Comparison of ENCODE assay signal across 8 mouse cellular contexts in genomic region chr12:59131578-59131946, GRCm38 (mm10). TPM values are rescaled to one million over a fixed set of nuclear protein-coding genes. Genes with fewer than 3 reads are reported as not detected.
A peak's percentile ranks its signal among the peaks of the same experiment; 100 is the strongest.
DNase-seq lines count a peak whose midpoint lies in the region; ATAC-seq and TF ChIP-seq lines count a peak whose summit lies in the region.

No protein-coding gene starts in this region.

- peak overlapping the region; percentile 79 for H3K4me2 ChIP-seq in heart, embryonic 13.5 days
- H3K4me2 ChIP-seq in forebrain, embryonic 16.5 days (ENCODE audit: low read length) = peak overlapping the region; percentile 73
- peak overlapping the region; percentile 99 for H3K4me2 ChIP-seq in liver, embryonic 15.5 days
- peak overlapping the region; percentile 65 for H3K4me2 ChIP-seq in stomach, embryonic 16.5 days (ENCODE audit: low read depth, low read length)

- H3K36me3 ChIP-seq in heart, embryonic 13.5 days = peaks cover 6% of the 10 kb centered on the region
- H3K36me3 ChIP-seq in forebrain, embryonic 16.5 days (ENCODE audit: control insufficient read depth, insufficient read depth) = no peaks in the 10 kb centered on the region
- H3K36me3 ChIP-seq in liver, embryonic 15.5 days (replicated peaks) = peaks cover 4% of the 10 kb centered on the region; the same call in 1 of the 2 replicates
- H3K36me3 ChIP-seq in stomach, embryonic 16.5 days (ENCODE audit: control insufficient read depth, insufficient read depth, low read length) = no peaks in the 10 kb centered on the region

- H3K9ac ChIP-seq in heart, embryonic 13.5 days = peak overlapping the region; percentile 97
- H3K9ac ChIP-seq in forebrain, embryonic 16.5 days (replicated peaks; ENCODE audit: low read depth, low read length) = peak overlapping the region; percentile 83
- H3K9ac ChIP-seq in liver, embryonic 15.5 days = peak overlapping the region; percentile 93
- H3K9ac ChIP-seq in stomach, embryonic 16.5 days (ENCODE audit: low read length) = peak overlapping the region; percentile 98

- WGBS in heart, embryonic 13.5 days = under 1% methylated on average over 30 of the region's 30 CpGs
- under 1% methylated on average over 30 of the region's 30 CpGs for WGBS in forebrain, embryonic 16.5 days
- 0% methylated on average over 30 of the region's 30 CpGs for WGBS in liver, embryonic 15.5 days (ENCODE audit: insufficient replicate concordance)
- WGBS in stomach, embryonic 16.5 days = under 1% methylated on average over 30 of the region's 30 CpGs

- DNase-seq in heart, postnatal 14 days = no peak
- DNase-seq in Patski (ENCODE audit: low read depth, low spot score) = no peak
- no peak for DNase-seq in right cerebral cortex, adult 18-20 months
- DNase-seq in gastrocnemius, adult 8-10 months (ENCODE audit: low spot score in 2 of 2) = no peak

- CTCF ChIA-PET in Patski (lab: Charles Lee) = interaction anchor here (0.8 kb wide), 1 partner anchor 39 kb away, joined by 3 read pairs; no protein-coding TSS in a partner anchor

- ATAC-seq in heart, embryonic 13.5 days (ENCODE audit: extremely low read depth, insufficient number of reproducible peaks, low FRiP score, low TSS enrichment) = no peak
- ATAC-seq in Patski = peak; percentile 34
- peak; percentile 61 for ATAC-seq in forebrain, embryonic 16.5 days
- ATAC-seq in liver, embryonic 15.5 days (ENCODE audit: insufficient read depth) = peak; percentile 6
- ATAC-seq in stomach, embryonic 16.5 days (ENCODE audit: insufficient read depth, low FRiP score) = no peak; the same call in 1 of the 2 replicates

- H3K27ac ChIP-seq in heart, embryonic 13.5 days (replicated peaks) = peak overlapping the region; percentile 95
- H3K27ac ChIP-seq in forebrain, embryonic 16.5 days (ENCODE audit: low read length) = peak overlapping the region; percentile 87
- H3K27ac ChIP-seq in liver, embryonic 15.5 days (replicated peaks) = peak overlapping the region; percentile 94
- H3K27ac ChIP-seq in stomach, embryonic 16.5 days (ENCODE audit: low read length) = peak overlapping the region; percentile 96

- intact Hi-C loops in heart, postnatal 14 days (cut with DNase I) = loop anchor here (2.0 kb wide), 3 partner anchors 71 to 121 kb away; partner anchors contain the start of genes Fbxo33 and Trappc6b

- H3K4me3 ChIP-seq in heart, embryonic 13.5 days = peak overlapping the region; percentile 92
- H3K4me3 ChIP-seq in forebrain, embryonic 16.5 days (replicated peaks; ENCODE audit: low read length) = peak overlapping the region; percentile 61
- peak overlapping the region; percentile 93 for H3K4me3 ChIP-seq in liver, embryonic 15.5 days (replicated peaks)
- H3K4me3 ChIP-seq in stomach, embryonic 16.5 days (replicated peaks; ENCODE audit: low read length) = peak overlapping the region; percentile 89

- no peak for TF ChIP-seq CTCF in Patski (IDR thresholded peaks at IDR 0.05)

- peaks cover 40% of the 10 kb centered on the region for H3K4me1 ChIP-seq in heart, embryonic 13.5 days
- H3K4me1 ChIP-seq in forebrain, embryonic 16.5 days (replicated peaks; ENCODE audit: control insufficient read depth, insufficient read depth, low read length) = peaks cover 19% of the 10 kb centered on the region
- peaks cover 59% of the 10 kb centered on the region for H3K4me1 ChIP-seq in liver, embryonic 15.5 days (replicated peaks)
- peaks cover 12% of the 10 kb centered on the region for H3K4me1 ChIP-seq in stomach, embryonic 16.5 days (ENCODE audit: control insufficient read depth, insufficient read depth, low read length)

- POLR2A ChIA-PET in Patski (lab: Charles Lee) = no interaction called here

- no peaks in the 10 kb centered on the region for H3K9me3 ChIP-seq in heart, embryonic 13.5 days
- no peaks in the 10 kb centered on the region for H3K9me3 ChIP-seq in forebrain, embryonic 16.5 days (ENCODE audit: control insufficient read depth, low read length)
- no peaks in the 10 kb centered on the region for H3K9me3 ChIP-seq in liver, embryonic 15.5 days (replicated peaks)
- H3K9me3 ChIP-seq in stomach, embryonic 16.5 days (replicated peaks; ENCODE audit: control insufficient read depth, low read length) = no peaks in the 10 kb centered on the region

- in situ Hi-C loops in Patski (cut with MboI; ENCODE audit: low pct_unique_long_range_greater_than_20kb) = loop anchor here (5.0 kb wide), 1 partner anchor 74 kb away; no protein-coding TSS in a partner anchor

- no peaks in the 10 kb centered on the region for H3K27me3 ChIP-seq in heart, embryonic 13.5 days (replicated peaks)
- H3K27me3 ChIP-seq in Patski = no peaks in the 10 kb centered on the region
- H3K27me3 ChIP-seq in forebrain, embryonic 16.5 days (replicated peaks; ENCODE audit: control insufficient read depth, insufficient read depth, low read length) = no peaks in the 10 kb centered on the region
- no peaks in the 10 kb centered on the region for H3K27me3 ChIP-seq in liver, embryonic 15.5 days
- no peaks in the 10 kb centered on the region for H3K27me3 ChIP-seq in stomach, embryonic 16.5 days (ENCODE audit: control insufficient read depth, insufficient read depth, low read length)

RNA-seq across cellular contexts. Expression of gene Mia2, which starts 36.0 kb away (rescaled TPM):
- polyA plus RNA-seq in heart, embryonic 13.5 days (2015; fragmentation: Nextera tagmentation; extraction: Ambion mirVana) = 32.6 and 34.8 TPM in 2 replicates
- 10 to 100 TPM; 79.4 to 90.4 TPM for total RNA-seq in heart, postnatal 14 days (2021)
- polyA plus RNA-seq in Patski (2021) = 103 TPM
- 33.0 and 41.5 TPM in 2 replicates for polyA plus RNA-seq in forebrain, embryonic 16.5 days (2015; fragmentation: Nextera tagmentation; extraction: Ambion mirVana)
- 45.0 and 46.1 TPM in 2 replicates for polyA plus RNA-seq in liver, embryonic 15.5 days (2015; fragmentation: Nextera tagmentation; extraction: Ambion mirVana)
- 76.4 and 79.6 TPM in 2 replicates for polyA plus RNA-seq in stomach, embryonic 16.5 days (2015; fragmentation: Nextera tagmentation; extraction: Ambion mirVana)
- total RNA-seq in gastrocnemius, adult 8-10 months (2022) = 100 to 1,000 TPM in 3 of 4 experiments, 10 to 100 TPM in 1; 92.5 to 114 (median 104) TPM

Comparison
In these comparisons a context has a peak if more than half of its experiments do, and no peak if none do; other contexts are left out.
1. ATAC-seq: peak in Patski (single experiment), forebrain, embryonic 16.5 days (single experiment) and liver, embryonic 15.5 days (single experiment); none in heart, embryonic 13.5 days (single experiment) and stomach, embryonic 16.5 days (single experiment).
2. Peak in every context shown above with its lines, with median percentiles within 50 percentile points of each other: H3K27ac ChIP-seq, H3K4me2 ChIP-seq, H3K4me3 ChIP-seq and H3K9ac ChIP-seq.